Mouse (Mus musculus): Measurements from ENCODE around the gene Ckb. TPM values are rescaled to one million over a fixed set of nuclear protein-coding genes. Genes with fewer than 3 reads are reported as not detected.
"Not testable (repeated sequence)": the region's sequence is repeated elsewhere in the genome, so short reads cannot be mapped to it uniquely, and the experiment has no call there.

Ckb gene
- 206 and 208 TPM in 2 replicates for polyA plus RNA-seq (2014; fragmentation: Nextera tagmentation; extraction: Ambion mirVana)

DNA sequence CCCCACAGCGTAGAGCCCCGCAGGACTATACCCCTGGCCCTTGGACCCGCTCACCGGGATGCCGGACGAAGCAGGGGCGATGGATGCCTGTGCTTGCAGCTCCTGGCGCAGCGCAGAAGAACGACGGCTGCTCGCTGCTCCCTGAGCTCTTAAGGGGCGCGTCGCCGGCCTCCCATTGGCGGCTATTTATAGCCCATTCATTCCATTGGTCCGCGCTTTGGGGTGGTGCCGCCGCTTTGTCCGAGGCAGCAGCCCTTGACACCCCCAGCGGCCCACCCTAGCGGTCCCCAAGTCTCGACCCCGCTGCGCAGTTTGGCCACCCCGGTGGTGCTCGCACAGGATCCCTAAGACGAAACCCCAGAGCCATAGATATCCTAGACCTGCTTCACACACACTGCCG is at the start of gene Ckb:
Ckb (minus strand) TSS at position 163 of the 400 bp plus-strand sequence.
- no peak within 1 kb of the TSS; the same call in 1 of the 2 replicates for H3K27ac ChIP-seq (replicated peaks; ENCODE audit: low read depth, low read length)
- peaks cover 22% of the 10 kb centered on the region for H3K4me1 ChIP-seq (ENCODE audit: control insufficient read depth, insufficient read depth, low read length)
- peaks cover 49% of the 10 kb centered on the region for H3K27me3 ChIP-seq (replicated peaks; ENCODE audit: control insufficient read depth, insufficient read depth, low read length)

DNA sequence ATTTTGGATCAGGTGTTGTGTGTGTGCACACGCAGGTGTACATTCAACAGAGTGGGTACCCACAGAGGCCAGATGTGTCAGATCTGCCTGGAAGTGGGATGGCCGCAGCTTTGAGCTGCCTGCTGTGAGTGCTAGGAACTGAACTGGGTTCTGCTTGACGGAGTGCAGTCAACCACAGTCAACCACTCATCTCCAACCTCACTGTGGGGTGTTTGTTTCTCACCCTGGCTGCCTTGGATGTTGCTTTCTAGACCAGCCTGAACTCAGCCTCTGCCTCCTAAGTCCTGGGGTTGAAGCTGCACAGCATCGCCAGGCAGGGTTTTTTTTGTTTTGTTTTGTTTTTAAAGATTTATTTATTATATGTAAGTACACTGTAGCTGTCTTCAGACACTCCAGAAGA is 48.1 kb upstream of the Ckb start:
- Histone ChIP-seq H3K9me3 (ENCODE audit: control insufficient read depth, low read length) (no peaks in the 10 kb centered on the region), H3K4me3 (ENCODE audit: low read depth, low read length) (no peak overlapping the region), H3K4me1 (ENCODE audit: control insufficient read depth, insufficient read depth, low read length) (no peaks in the 10 kb centered on the region), H3K27ac (replicated peaks; ENCODE audit: low read depth, low read length) (no peak overlapping the region), H3K27me3 (replicated peaks; ENCODE audit: control insufficient read depth, insufficient read depth, low read length) (no peaks in the 10 kb centered on the region), H3K36me3 (ENCODE audit: control insufficient read depth, insufficient read depth, low read length) (peaks cover 22% of the 10 kb centered on the region), H3K4me2 (ENCODE audit: low read depth, low read length) (no peak overlapping the region), H3K9ac (ENCODE audit: low read depth, low read length) (no peak overlapping the region)
- no peak for DNase-seq (ENCODE audit: low spot score)
- 79% methylated on average over 4 of the region's 4 CpGs for WGBS
- no peak for ATAC-seq (ENCODE audit: low read depth)

More for the DNA sequence above, at the start of gene Ckb:
- Histone ChIP-seq H3K9me3 (ENCODE audit: control insufficient read depth, low read length) (no peaks in the 10 kb centered on the region), H3K4me2 (ENCODE audit: low read depth, low read length) (peak within 1 kb of the TSS; percentile 98), H3K4me3 (ENCODE audit: low read depth, low read length) (peak within 1 kb of the TSS; percentile 63), H3K36me3 (ENCODE audit: control insufficient read depth, insufficient read depth, low read length) (no peaks in the 10 kb centered on the region), H3K9ac (ENCODE audit: low read depth, low read length) (peak within 1 kb of the TSS; percentile 69)
- DNase-seq (ENCODE audit: low spot score) (peak; percentile 92), ATAC-seq (ENCODE audit: low read depth) (peak; percentile 80)
- WGBS: under 1% methylated on average over 20 of the region's 31 CpGs

DNA sequence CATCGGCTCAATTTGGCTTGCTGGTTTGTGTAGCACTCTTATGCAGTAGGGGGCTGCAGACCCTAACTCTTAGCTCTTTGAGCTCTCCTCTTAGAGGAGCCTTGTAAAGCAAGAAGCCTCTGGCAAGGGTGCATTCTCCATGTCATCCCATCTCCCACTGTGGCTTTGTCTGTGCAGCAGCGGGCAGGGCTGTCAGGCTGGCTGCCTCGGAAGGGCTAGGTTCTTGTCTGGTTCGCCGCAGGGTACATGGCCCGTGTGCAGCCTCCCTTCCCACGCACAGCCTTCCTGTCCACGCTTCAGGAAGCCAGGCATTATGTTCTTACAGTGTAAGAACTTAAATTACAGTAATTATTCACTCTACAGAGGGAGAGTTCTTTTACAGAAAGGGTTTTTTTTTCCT is 46.5 kb upstream of the Ckb start:
- Histone ChIP-seq H3K4me3 (ENCODE audit: low read depth, low read length) (no peak overlapping the region), H3K9me3 (ENCODE audit: control insufficient read depth, low read length) (no peaks in the 10 kb centered on the region), H3K27me3 (replicated peaks; ENCODE audit: control insufficient read depth, insufficient read depth, low read length) (no peaks in the 10 kb centered on the region), H3K36me3 (ENCODE audit: control insufficient read depth, insufficient read depth, low read length) (peaks cover 10% of the 10 kb centered on the region; the same call in 1 of the 2 replicates), H3K4me2 (ENCODE audit: low read depth, low read length) (peak overlapping the region; percentile 25; the same call in 1 of the 2 replicates), H3K9ac (ENCODE audit: low read depth, low read length) (peak overlapping the region; percentile 35), H3K27ac (replicated peaks; ENCODE audit: low read depth, low read length) (peak overlapping the region; percentile 62), H3K4me1 (ENCODE audit: control insufficient read depth, insufficient read depth, low read length) (peaks cover 6% of the 10 kb centered on the region)
- ATAC-seq (ENCODE audit: low read depth) (peak; percentile 59; the same call in 1 of the 2 replicates), DNase-seq (ENCODE audit: low spot score) (peak; percentile 56)
- WGBS: 26% methylated on average over 8 of the region's 8 CpGs

DNA sequence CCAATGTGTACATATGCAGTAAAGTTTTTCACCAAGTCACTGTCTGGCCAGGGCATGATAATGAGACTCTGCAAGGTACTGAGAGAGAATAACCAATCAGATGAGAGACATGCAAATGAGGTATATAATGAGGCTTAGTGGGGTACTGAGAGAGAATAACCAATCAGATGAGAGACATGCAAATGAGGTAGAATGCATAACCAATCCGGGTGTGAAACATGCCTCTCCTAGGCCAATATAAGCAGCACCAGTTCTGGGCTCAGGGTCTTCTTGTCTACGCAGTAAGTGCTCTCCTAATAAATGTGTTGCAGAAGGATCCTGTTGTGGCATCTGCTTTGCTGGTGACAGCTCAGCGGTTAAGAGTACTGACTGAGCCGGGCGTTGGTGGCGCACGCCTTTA is 44.4 kb upstream of the Ckb start:
- peaks cover 11% of the 10 kb centered on the region for H3K4me1 ChIP-seq (ENCODE audit: control insufficient read depth, insufficient read depth, low read length)
- peaks cover 6% of the 10 kb centered on the region; the same call in 1 of the 2 replicates for H3K36me3 ChIP-seq (ENCODE audit: control insufficient read depth, insufficient read depth, low read length)
- no peak overlapping the region for H3K27ac ChIP-seq (replicated peaks; ENCODE audit: low read depth, low read length)
- H3K9me3 ChIP-seq (ENCODE audit: control insufficient read depth, low read length): no peaks in the 10 kb centered on the region
- H3K4me2 ChIP-seq (ENCODE audit: low read depth, low read length): no peak overlapping the region
- DNase-seq (ENCODE audit: low spot score): no peak
- no peak for ATAC-seq (ENCODE audit: low read depth)
- no peaks in the 10 kb centered on the region for H3K27me3 ChIP-seq (replicated peaks; ENCODE audit: control insufficient read depth, insufficient read depth, low read length)
- no peak overlapping the region for H3K9ac ChIP-seq (ENCODE audit: low read depth, low read length)
- 97% methylated on average over 7 of the region's 7 CpGs for WGBS
- H3K4me3 ChIP-seq (ENCODE audit: low read depth, low read length): no peak overlapping the region

DNA sequence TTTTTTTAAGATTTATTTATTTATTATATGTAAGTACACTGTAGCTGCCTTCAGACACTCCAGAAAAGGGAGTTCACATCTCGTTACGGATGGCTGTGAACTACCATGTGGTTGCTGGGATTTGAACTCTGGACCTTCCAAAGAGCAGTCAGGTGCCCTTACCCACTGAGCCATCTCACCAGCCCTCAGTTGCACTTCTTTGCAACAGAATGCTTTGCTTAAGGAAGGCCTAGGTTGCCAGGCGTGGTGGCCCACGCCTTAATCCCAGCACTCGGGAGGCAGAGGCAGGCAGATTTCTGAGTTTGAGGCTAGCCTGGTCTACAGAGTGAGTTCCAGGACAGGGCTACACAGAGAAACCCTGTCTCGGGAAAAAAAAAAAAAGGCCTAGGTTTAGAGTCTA is 41.7 kb upstream of the Ckb start:
- H3K36me3 ChIP-seq (ENCODE audit: control insufficient read depth, insufficient read depth, low read length): peaks cover 30% of the 10 kb centered on the region
- not testable (repeated sequence) for DNase-seq (ENCODE audit: low spot score); H3K27ac ChIP-seq (replicated peaks; ENCODE audit: low read depth, low read length); H3K9me3 ChIP-seq (ENCODE audit: control insufficient read depth, low read length); H3K9ac ChIP-seq (ENCODE audit: low read depth, low read length); H3K27me3 ChIP-seq (replicated peaks; ENCODE audit: control insufficient read depth, insufficient read depth, low read length); ATAC-seq (ENCODE audit: low read depth)
- peaks cover 12% of the 10 kb centered on the region for H3K4me1 ChIP-seq (ENCODE audit: control insufficient read depth, insufficient read depth, low read length)
- peak overlapping the region; percentile 71 for H3K4me3 ChIP-seq (ENCODE audit: low read depth, low read length)
- 79% methylated on average over 6 of the region's 6 CpGs for WGBS
- H3K4me2 ChIP-seq (ENCODE audit: low read depth, low read length): peak overlapping the region; percentile 78

DNA sequence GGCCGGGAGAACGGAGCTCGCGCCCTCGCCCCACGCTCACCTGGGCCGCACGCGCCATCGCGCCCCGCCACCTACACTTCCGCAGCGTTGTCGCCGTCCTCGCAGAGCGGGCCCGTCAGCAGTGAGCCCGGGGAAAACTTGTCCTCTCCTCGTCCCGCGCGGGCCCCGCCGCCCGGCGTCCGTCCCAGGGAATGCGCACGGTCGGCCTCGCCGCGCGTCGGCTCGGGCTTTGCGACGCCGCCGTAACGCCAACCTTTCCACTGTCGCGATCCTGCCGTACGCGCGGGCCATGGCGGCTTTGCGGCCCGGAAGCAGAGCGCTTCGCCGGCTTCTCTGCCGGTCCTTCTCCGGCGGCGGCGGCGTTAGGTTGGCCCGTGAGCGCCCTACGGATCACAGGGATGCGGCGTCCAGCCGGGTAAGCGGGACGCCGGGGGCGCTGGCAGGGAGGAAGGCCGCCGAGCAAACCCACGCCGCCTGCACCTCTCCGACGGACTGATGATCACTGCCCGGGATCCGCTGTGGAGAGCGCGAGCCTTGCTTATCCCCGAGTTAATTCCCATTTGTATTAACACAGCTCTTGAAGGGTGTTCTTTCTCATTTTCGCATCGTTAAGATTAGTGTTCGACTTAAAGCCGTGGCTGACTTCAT is 41.0 kb upstream of the Ckb start, which contains the start of the genes Bag5 and Apopt1:
Bag5 (minus strand) TSS at position 254 of the 648 bp plus-strand sequence.
Apopt1 (plus strand) TSS at position 258 of the 648 bp plus-strand sequence.
- DNase-seq (ENCODE audit: low spot score) (peak; percentile 96), ATAC-seq (ENCODE audit: low read depth) (peak; percentile 96)
- Histone ChIP-seq H3K36me3 (ENCODE audit: control insufficient read depth, insufficient read depth, low read length) (peaks cover 37% of the 10 kb centered on the region), H3K27me3 (replicated peaks; ENCODE audit: control insufficient read depth, insufficient read depth, low read length) (no peaks in the 10 kb centered on the region), H3K4me3 (ENCODE audit: low read depth, low read length) (peak within 1 kb of the TSS; percentile 71), H3K9me3 (ENCODE audit: control insufficient read depth, low read length) (no peaks in the 10 kb centered on the region), H3K27ac (replicated peaks; ENCODE audit: low read depth, low read length) (peak within 1 kb of the TSS; percentile 65), H3K4me1 (ENCODE audit: control insufficient read depth, insufficient read depth, low read length) (peaks cover 12% of the 10 kb centered on the region), H3K4me2 (ENCODE audit: low read depth, low read length) (peak within 1 kb of the TSS; percentile 78), H3K9ac (ENCODE audit: low read depth, low read length) (peak within 1 kb of the TSS; percentile 90)
- under 1% methylated on average over 51 of the region's 86 CpGs for WGBS

DNA sequence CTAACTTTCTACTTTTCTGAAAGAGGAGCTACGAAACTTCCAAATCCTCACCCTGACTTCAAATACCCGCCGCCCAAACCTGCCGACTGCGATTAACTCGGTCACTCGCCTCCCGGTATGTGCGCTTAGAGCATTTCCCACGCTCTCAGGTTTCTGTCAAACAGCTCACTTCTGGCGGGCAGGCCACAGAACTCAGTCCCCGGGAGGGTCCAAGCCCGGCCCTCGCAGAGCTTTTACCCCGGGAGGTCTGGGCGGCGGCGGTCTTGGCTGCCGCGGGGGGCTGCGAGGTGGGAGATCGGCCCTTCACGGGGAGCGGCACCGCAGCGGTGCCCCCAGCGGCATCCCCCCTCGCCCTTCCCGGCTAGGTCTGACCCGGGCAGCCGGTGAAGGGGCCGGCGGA is 40.3 kb upstream of the Ckb start:
- Histone ChIP-seq H3K4me1 (ENCODE audit: control insufficient read depth, insufficient read depth, low read length) (peaks cover 12% of the 10 kb centered on the region), H3K9me3 (ENCODE audit: control insufficient read depth, low read length) (no peaks in the 10 kb centered on the region), H3K36me3 (ENCODE audit: control insufficient read depth, insufficient read depth, low read length) (peaks cover 44% of the 10 kb centered on the region), H3K4me3 (ENCODE audit: low read depth, low read length) (peak overlapping the region; percentile 71), H3K4me2 (ENCODE audit: low read depth, low read length) (peak overlapping the region; percentile 78), H3K27me3 (replicated peaks; ENCODE audit: control insufficient read depth, insufficient read depth, low read length) (no peaks in the 10 kb centered on the region), H3K27ac (replicated peaks; ENCODE audit: low read depth, low read length) (peak overlapping the region; percentile 65), H3K9ac (ENCODE audit: low read depth, low read length) (peak overlapping the region; percentile 90)
- ATAC-seq (ENCODE audit: low read depth) (peak; percentile 42), DNase-seq (ENCODE audit: low spot score) (peak; percentile 56)
- WGBS: 2% methylated on average over 22 of the region's 33 CpGs

DNA sequence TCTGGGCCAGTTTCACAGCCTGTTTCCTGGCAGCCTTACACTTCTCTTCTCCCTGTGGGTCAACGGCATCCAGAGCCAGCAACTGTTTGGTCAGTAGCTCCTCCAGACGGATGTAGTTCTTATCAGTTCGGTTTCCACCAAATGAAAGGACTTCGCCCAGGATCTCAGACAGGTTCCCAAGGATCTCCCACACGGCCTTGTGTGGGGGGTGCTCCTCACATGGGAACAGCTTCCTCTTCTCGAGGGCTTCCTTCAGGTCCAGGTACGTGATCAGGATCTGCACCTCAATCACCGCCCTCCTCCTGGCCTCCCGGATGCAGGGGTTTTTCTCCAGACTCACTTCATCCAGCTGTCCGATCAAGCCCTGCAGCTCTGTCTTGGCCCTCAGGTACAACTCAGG is 38.0 kb upstream of the Ckb start:
- Histone ChIP-seq H3K36me3 (ENCODE audit: control insufficient read depth, insufficient read depth, low read length) (peaks cover 44% of the 10 kb centered on the region), H3K9ac (ENCODE audit: low read depth, low read length) (no peak overlapping the region), H3K4me1 (ENCODE audit: control insufficient read depth, insufficient read depth, low read length) (peaks cover 16% of the 10 kb centered on the region), H3K4me2 (ENCODE audit: low read depth, low read length) (no peak overlapping the region), H3K9me3 (ENCODE audit: control insufficient read depth, low read length) (no peaks in the 10 kb centered on the region), H3K27me3 (replicated peaks; ENCODE audit: control insufficient read depth, insufficient read depth, low read length) (no peaks in the 10 kb centered on the region), H3K27ac (replicated peaks; ENCODE audit: low read depth, low read length) (no peak overlapping the region), H3K4me3 (ENCODE audit: low read depth, low read length) (no peak overlapping the region)
- DNase-seq (ENCODE audit: low spot score) (no peak), ATAC-seq (ENCODE audit: low read depth) (no peak)
- WGBS: 96% methylated on average over 10 of the region's 10 CpGs

DNA sequence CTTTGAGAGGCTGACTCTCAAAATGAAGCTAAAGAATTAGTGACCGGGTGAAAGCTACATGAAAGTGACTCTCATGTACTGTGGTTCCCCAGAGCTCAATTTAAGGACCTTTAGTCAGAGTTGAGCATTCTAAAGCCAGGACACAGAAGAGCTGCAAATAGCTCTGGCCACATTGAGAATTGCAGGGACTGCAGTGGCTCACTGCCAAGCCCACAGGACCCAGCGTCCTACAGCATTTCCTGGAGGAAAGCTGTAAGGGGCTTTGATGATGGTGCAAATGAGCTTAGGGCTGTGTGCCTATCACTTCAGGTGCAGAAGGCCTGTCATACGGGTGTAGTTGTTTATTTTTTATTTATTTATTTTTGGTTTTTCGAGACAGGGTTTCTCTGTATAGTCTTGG is 36.0 kb upstream of the Ckb start:
- WGBS: 73% methylated on average over 4 of the region's 4 CpGs
- Histone ChIP-seq H3K4me2 (ENCODE audit: low read depth, low read length) (no peak overlapping the region), H3K9ac (ENCODE audit: low read depth, low read length) (no peak overlapping the region), H3K27ac (replicated peaks; ENCODE audit: low read depth, low read length) (no peak overlapping the region), H3K36me3 (ENCODE audit: control insufficient read depth, insufficient read depth, low read length) (peaks cover 44% of the 10 kb centered on the region), H3K4me3 (ENCODE audit: low read depth, low read length) (no peak overlapping the region), H3K27me3 (replicated peaks; ENCODE audit: control insufficient read depth, insufficient read depth, low read length) (no peaks in the 10 kb centered on the region), H3K4me1 (ENCODE audit: control insufficient read depth, insufficient read depth, low read length) (peaks cover 17% of the 10 kb centered on the region), H3K9me3 (ENCODE audit: control insufficient read depth, low read length) (no peaks in the 10 kb centered on the region)
- ATAC-seq (ENCODE audit: low read depth): no peak
- no peak for DNase-seq (ENCODE audit: low spot score)

Data from embryonic facial prominence, embryonic 14.5 days (tissue).